Mouse (Mus musculus) thymus, postnatal 0 days (tissue): Measurements from ENCODE around the gene 4930444G20Rik. TPM values are rescaled to one million over a fixed set of nuclear protein-coding genes. Genes with fewer than 3 reads are reported as not detected.
"Not testable (repeated sequence)": the region's sequence is repeated elsewhere in the genome, so short reads cannot be mapped to it uniquely, and the experiment has no call there.

Experiments used
- DNase-seq: peaks from one replicate; pipeline ENCODE4 v3.0.0-alpha.2; 2015; ENCODE audit warnings: low spot score
- polyA plus RNA-seq: library from polyadenylated mRNA; unstranded; fragments of >200 nt; fragmentation: Nextera tagmentation; extraction: Ambion mirVana; gene quantifications from 2 replicates; pipeline ENCODE4 v1.2.1, GENCODE M21; 2015

4930444G20Rik gene
- polyA plus RNA-seq, result not detected in 2 replicates

DNA sequence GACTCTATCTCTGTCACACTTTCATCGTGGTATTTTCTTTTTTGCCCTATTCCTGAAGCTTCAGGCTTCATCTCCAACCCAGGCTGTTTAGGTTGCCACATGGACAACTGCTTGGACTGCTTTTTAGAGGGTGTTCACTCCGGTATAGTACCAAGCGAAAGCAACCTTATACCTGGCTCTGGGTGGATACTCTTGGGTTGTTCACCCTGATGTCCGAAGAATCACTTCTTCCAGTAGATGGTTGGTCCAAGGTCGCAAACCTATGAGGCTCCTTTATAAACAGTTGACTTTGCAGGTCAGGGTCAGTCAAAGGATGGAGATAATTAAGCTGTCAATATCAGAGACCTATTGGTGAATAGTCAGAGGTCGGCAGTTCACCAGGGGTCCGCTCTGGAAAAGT lies at the start of gene 4930444G20Rik:
TSS of gene 4930444G20Rik (minus strand) at position 101 of the 400 bp plus-strand sequence.
- DNase-seq, result not testable (repeated sequence)

DNA sequence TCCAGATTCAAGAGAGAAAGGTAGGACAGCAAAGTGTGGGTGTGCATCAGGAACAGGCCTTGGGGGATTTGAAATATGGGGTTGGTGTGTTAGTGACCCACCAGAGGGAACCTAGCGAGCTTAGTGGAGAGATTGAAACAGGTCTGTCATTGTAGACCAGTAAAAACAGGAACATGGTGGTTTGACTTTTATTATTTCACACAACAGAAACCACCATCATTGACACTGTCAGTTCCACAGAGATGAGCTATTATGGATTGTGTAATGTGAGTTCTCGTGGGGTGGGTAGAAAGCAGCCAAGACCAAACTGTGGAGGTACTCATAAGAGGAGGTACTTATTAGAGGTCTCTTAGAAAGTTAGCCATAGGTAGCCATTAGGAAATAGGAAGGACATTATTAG lies 6.7 kb upstream of the 4930444G20Rik start:
- DNase-seq, result no peak

DNA sequence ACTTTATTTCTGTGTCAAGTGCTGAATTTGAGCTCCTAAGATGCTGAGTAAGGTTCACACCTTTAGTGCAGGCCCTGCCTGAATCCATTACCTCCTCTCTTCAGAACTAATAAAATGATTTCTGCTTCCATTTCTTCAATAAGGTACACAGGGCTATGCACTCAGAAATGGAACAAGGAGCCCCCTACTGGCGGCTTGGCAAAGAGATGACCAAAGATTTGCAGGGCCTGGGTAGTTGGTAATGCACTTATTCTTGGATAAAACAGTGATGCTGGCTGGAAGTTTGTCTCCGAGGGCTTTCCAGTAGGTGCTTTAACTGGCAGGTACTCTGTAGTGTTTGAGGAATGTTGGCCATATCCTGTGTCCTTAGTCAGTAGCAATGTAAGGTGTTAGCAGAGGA lies 4.9 kb upstream of the 4930444G20Rik start:
- no peak for DNase-seq

DNA sequence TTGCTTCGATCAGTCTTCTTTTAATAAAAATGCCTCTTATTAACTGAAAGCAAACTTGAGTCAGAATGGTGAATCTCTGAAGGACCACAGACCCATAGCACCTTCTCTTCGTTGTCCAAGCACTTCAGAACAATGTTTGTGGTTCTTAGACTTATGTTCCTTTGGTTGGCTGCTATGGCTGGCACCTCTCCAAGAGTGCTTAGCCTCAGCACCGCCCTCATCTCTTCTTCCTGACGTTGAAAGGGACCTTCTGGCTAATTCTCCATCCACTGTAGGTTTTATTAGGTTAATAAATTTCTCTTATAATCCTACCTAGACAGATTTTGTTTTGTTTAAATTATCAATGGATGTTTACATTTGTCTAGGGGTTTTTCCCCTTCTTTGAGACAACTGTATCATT lies 2.7 kb upstream of the 4930444G20Rik start:
- no peak for DNase-seq

DNA sequence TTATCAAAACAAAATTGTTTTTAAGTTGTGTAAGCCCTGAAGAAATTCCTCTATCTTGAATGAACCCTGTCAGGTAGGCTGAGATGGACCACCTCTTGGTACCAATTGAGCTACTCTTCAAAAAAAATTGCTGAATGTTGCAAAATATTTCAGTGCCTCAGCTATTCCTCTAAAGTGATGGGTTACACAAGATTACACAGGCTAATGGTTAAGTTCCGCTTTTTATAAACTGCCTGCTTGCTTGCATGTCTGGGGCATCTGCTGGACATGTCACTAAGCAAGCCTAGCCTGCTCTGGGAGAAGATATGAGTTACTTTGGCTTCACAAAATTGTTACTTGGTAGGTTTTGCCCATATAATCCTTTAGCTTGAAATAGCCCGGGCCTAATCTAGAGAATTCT lies 2.3 kb upstream of the 4930444G20Rik start:
- no peak for DNase-seq

DNA sequence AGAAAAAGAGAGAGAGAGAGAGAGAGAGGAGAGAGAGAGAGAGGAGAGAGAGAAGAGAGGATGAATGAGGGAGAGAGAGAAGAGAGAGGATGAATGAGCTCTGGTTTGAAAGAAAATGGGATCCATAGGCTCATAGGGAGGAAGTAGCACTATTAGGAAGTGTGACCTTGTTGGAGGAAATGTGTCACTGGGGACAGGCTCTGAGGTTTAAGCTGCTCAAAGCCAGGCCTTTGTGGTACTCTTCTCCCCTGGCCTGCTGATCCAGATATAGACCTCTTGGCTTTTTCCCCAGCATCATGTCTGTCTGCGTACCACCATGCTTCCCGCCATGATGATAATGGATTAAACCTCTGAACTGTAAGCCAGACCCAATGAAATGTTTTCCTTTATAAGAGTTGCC lies 8.5 kb downstream of the 4930444G20Rik start:
- DNase-seq, result no peak

DNA sequence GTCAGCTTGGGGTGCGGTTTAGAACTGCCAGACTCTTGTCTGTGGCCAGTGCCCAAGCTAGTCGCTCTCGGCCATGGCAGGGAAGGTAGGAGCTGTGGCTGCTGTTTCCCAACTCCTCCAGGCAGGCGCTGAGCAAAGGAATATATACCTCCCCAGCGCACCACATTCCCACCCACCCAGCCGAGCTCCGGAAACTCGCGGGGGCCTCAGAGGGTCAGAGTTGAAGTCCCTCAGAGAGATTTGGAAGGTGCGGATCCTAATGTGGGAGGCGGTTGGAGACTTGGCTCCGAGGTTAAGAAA lies 8.9 kb downstream of the 4930444G20Rik start:
- no peak for DNase-seq

DNA sequence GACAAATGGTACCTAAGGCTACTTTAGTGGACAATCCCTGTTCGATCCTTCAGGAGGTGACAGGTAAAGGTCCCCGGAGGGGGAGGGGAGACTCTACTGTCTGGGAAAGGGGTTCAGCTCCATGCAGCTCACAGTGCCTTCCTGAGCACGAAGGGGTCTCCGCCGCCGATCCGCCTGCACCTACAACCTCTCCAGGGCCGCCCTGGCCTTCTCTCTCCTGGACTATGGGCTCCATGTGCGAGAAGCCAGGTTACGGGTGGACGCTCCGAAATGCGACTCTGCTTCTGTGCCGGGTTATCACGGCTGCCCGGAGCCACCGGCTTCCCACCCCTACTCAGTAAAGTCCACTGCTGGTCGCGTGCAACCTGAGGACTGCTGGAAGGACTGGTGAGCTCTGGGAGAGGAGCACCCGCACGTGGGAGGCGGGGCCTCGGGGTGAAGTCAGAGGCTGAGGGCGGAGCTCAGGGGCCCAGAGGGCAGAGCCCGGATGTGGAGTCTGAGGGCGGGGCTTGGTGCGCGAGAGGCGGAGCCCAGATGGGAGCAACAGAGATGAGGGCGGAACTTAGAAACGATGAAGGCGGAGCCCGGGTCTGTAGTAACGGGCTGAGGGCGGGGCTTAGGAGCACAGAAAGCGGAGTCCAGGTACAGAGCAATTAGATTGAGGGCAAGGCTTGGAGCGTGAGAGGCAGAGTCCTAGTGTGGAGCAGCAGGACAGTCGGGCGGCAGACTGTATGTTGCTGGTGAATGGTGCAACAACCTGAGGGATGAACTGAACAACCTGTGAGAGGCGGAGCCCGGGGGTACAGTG lies 9.5 kb downstream of the 4930444G20Rik start:
- peak; percentile 85 for DNase-seq

DNA sequence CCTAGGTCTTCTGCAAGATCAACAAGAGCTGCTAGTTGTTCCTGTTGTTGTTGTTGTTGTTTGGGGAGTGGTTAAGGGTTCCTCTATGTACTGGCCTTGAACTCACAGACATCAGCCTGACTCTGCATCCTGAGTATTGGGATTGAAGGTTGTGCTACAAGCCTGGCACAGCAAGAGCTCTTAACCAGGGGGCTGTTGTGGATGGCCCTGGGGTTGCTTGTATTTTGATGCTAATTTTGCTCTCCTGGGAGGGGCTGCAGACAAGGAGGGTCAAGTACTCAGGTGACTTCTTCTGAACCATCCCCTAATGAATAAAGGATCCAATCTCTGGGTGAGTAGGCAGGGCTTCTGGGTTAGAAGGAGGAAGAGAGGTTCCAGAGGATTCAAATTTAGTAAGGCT lies 12.6 kb downstream of the 4930444G20Rik start:
- DNase-seq, result no peak

DNA sequence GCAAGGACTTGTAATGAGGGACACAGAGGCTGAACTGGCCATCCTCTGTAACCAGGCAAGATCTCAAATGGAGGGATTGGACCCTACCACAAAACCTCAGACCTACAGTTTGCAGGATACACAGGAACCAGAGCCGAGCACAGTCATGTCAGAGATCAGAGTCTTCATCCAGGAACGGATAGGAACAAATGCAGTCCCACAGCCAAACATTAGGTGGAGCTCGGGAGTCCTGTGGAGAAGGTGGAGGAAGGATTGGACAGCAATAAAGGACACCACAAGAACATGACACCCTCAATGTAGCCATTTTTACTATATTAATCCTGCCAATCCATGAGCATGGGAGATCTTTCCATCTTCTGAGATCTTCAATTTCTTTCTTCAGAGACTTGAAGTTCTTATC lies 31.6 kb downstream of the 4930444G20Rik start:
- DNase-seq, result peak; percentile 54

DNA sequence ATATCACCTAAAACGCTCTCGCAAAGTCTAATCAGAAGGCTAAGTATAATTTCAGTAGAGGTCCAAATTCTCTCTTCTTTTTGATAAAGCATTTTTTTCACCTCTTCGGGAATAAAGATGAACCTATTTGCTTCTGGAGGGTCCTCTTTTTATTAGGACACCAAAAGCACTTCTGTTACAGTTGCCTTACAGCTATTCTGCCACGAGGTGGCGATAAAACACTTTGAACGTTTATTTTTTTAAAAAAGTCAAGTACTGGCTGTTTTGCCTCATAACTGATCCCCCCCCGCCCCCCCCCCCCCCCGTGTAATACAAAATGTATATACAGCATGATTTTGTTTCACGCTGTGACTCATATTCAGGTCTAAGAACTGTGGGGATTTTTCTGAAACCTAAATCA lies 33.6 kb downstream of the 4930444G20Rik start:
- peak; percentile 42 for DNase-seq

DNA sequence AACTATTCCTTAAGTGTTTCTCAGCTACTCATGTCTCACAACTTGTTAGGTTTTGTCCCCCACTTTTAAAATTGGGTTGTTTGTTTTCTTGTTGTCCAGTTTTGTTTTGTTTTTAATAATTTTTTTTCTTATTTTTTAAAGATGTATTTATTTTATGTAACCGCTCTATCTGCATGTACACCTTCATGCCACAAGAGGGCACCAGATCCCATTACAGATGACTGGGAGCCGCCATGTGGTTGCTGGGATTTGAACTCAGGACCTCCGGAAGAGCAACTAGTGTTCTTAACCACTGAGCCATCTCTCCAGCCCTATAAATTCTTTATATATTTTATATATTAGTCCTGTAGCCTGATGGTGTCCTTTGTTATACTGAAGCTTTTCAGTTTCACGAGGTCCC lies 49.3 kb downstream of the 4930444G20Rik start:
- DNase-seq, result no peak

DNA sequence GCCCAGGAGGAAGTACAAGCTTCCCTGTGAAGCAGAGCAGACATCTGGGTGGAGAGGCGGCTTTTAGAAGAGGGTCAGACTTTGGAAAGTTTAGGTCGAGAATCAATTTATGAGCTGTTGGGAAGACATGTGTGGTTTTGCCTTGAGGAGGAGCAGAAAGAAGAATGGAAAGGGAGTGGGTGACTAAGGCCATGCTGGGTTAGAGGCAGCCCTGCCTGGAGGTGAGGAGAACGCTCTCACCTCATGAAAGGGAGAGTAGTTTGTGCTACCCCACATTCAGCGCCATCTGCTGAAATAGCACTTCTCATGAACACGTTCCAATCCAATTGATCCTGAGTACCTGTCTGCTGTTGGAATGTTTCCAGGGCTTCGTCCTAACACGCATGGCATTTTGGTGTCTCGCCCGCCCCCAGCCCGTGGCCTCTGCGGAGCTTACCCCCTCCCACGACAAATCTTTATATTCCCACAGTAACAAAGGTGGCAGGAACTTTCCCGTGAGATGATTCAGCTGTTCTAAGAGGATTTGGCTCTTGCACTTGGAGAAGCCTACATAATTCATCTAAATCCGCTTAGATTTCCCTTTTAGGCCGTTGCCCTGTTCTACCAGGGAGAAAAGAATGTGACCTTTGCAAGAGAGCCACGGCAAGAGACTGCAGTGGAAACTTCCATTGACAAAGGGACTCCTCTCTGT lies 50.3 kb downstream of the 4930444G20Rik start:
- no peak for DNase-seq

Other genes starting within 250 kb of the 4930444G20Rik start
- gene Sgk1, start 185.9 kb downstream of the 4930444G20Rik start, polyA plus RNA-seq, result 24.0 and 26.0 TPM in 2 replicates
- 13.8 and 18.8 TPM in 2 replicates for gene E030030I06Rik, start 81.2 kb upstream of the 4930444G20Rik start, polyA plus RNA-seq
- gene Raet1e, start 90.5 kb upstream of the 4930444G20Rik start, polyA plus RNA-seq, result 0.56 and 0.85 TPM in 2 replicates
- 0.40 and 0.62 TPM in 2 replicates for gene H60b, start 90.5 kb upstream of the 4930444G20Rik start, polyA plus RNA-seq